Mouse (Mus musculus) heart, postnatal 4 days (tissue): ENCODE measurements around the gene Gm10961. TPM values are rescaled to one million over a fixed set of nuclear protein-coding genes. Genes with fewer than 3 reads are reported as not detected.

Source experiments
- DNase-seq: peaks from one replicate; pipeline ENCODE4 v3.0.0; 2021
- total RNA-seq, 2 experiments: library from RNA; stranded (reverse); gene quantifications; 2 replicates each; pipeline ENCODE4 v1.2.3; 2021

The Gm10961 gene
- total RNA-seq, 2 experiments from 2014 or later: not detected

DNA sequence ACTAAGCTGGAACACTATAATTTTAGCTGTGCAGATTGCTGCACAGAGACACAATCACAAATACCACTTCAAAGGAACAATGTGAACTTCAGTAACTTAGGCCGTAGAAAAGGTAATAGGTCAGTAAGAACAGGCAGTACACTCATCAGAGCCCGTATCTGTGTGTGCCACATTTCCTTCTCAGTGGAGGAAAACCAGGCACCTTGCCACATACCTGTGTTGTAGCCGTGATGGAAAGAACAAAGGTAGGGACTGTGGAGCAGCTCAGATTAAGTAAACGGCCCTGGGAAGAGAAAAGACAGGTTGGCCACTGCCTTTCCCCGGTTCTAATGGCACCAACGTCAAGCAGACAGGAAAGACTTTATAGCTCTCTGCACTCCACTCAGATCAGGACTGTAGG is 36.3 kb downstream of the Gm10961 start:
- no peak for DNase-seq

GRCm38 (mm10) chr3:107668786-107669185 is 37.7 kb downstream of the Gm10961 start:
- no peak for DNase-seq

DNA sequence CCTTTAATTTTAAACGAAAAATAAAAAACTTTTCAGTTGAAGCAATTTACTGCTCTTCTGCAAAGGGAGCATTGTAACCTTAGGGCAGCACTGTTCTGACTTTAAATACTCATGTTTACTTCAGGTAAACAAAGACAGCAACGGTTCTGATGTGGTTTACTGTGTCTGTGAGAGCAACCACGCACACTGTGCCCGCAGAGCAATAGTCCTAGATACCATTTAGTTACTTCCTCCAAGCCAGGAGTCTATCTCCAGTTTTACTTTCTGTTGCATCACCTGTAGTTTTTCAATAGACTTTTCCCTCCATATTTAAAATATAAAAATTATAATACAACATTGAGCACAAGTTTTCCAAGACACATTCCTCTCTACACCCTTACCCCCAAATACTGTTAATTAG is 39.4 kb downstream of the Gm10961 start:
- DNase-seq: no peak

DNA sequence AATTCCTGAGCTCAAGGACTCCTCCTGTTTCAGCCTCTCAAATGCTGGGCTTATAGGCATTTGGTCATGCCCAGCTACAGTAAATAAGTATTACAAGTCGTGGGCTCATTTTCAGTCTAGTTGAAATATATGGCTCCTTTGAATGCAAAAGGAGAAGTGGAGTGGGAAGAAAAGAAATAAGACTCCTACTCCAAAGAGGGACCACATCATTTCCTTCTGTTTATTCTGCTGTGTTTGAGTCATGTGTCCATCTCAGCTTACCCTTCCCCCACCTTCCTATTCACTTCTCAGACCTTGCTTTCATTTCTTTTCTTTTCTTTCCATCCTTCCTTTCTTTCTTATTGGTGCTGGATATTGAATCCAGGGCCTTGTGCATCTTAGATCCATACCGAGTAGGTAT is 40.4 kb downstream of the Gm10961 start:
- DNase-seq: no peak

GRCm38 (mm10) chr3:107680790-107681576 is 49.9 kb downstream of the Gm10961 start:
- DNase-seq: peak; percentile 36

Other genes with a start within 250 kb of the Gm10961 start
- under 1 TPM; 0.21 to 0.61 TPM for gene Kcnc4, start 171.8 kb upstream of the Gm10961 start, total RNA-seq
- 1 to 10 TPM; 4.7 to 5.2 TPM for gene Slc6a17, start 113.3 kb upstream of the Gm10961 start, total RNA-seq
- not detected for gene Ubl4b, start 76.2 kb upstream of the Gm10961 start, total RNA-seq
- not detected for gene Alx3, start 36.3 kb upstream of the Gm10961 start, total RNA-seq
- gene Strip1, start 372 bp downstream of the Gm10961 start, total RNA-seq: 10 to 100 TPM; 34.8 to 38.0 TPM
- gene Ahcyl1, start 65.2 kb downstream of the Gm10961 start, total RNA-seq: 10 to 100 TPM; 92.0 to 95.7 TPM
- 10 to 100 TPM; 14.8 to 15.4 TPM for gene Csf1, start 129.1 kb downstream of the Gm10961 start, total RNA-seq
- not detected for gene Eps8l3, start 245.9 kb downstream of the Gm10961 start, total RNA-seq